Mouse (Mus musculus): ENCODE results near the gene Fndc11.

Gene Fndc11

DNA sequence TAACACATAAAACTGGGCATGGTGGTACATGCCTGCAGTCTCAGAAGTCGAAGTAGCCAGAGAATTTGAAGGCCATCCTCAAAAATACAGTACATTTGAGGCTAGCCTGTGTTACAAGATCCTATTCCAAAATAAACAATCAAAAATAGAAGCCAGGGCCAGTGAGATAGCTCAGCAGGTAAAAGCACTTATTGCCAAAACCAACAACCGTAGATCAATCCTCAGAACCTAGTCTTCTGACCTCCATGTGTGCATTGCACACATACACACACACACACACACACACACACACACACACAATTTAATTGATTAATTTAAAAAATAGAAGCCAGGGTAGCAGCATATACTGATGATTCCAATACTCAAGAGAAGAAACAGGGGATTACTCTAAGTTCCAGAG is 47.0 kb downstream of the Fndc11 start:
- no peak for DNase-seq (ENCODE audit: low spot score in 2 of 2)

DNA sequence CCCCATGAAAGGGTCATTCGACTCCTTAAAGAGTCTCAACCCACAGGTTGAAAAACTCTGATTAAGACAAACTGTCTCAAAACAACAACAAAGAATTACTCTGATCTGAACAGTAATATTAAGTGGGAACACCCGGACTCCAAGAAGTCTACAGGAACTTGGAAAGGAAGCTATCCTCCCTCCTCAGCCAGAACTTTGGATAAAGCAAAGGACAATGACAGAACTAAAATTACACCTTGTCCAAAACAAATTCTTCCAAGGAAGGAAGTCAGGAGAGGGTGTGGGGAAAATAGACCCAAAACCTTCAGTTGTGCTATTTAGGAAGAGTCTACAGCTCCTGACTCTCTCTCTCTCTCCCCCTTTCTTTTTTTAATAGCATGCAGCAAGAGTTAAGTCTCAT is 52.3 kb downstream of the Fndc11 start:
- DNase-seq (ENCODE audit: low spot score in 2 of 2), result no peak
